Mouse (Mus musculus) hindbrain, embryonic 15.5 days (tissue): ENCODE measurements around the gene Sumo1. TPM values are rescaled to one million over a fixed set of nuclear protein-coding genes. Genes with fewer than 3 reads are reported as not detected.
"Not testable (repeated sequence)": the region's sequence is repeated elsewhere in the genome, so short reads cannot be mapped to it uniquely, and the experiment has no call there.

Experiments used
- ATAC-seq: fragments of 200-750 bp; cut with Nextera tagmentation; 2 replicates; pipeline ENCODE4 v1.8.0; 2017; ENCODE audit warnings: low read depth, moderate number of reproducible peaks, moderate TSS enrichment; ENCODE audit not compliant: low FRiP score
- H3K27ac ChIP-seq: fragments of 300-500 bp; sonication (generic); replicated peaks from 2 replicates; pipeline ENCODE4 v1.5.1; 2015; ENCODE audit warnings: mild to moderate bottlenecking, inconsistent platforms
- H3K27me3 ChIP-seq: fragments of 300-500 bp; sonication (generic); 2 replicates; pipeline ENCODE4 v1.6.1; 2015; ENCODE audit warnings: control low read depth, inconsistent platforms
- H3K36me3 ChIP-seq: fragments of 300-500 bp; sonication (generic); 2 replicates; pipeline ENCODE4 v1.6.1; 2015; ENCODE audit warnings: control low read depth, inconsistent platforms
- H3K4me1 ChIP-seq: fragments of 300-500 bp; sonication (generic); replicated peaks from 2 replicates; pipeline ENCODE4 v1.6.1; 2015; ENCODE audit warnings: control low read depth, inconsistent platforms
- H3K4me2 ChIP-seq: fragments of 300-500 bp; sonication (generic); 2 replicates; pipeline ENCODE4 v1.6.1; 2015; ENCODE audit warnings: moderate library complexity, mild to moderate bottlenecking, inconsistent platforms
- H3K4me3 ChIP-seq: fragments of 300-500 bp; sonication (generic); 2 replicates; pipeline ENCODE4 v1.5.1; 2015; ENCODE audit warnings: mild to moderate bottlenecking, inconsistent platforms
- H3K9ac ChIP-seq: fragments of 300-500 bp; sonication (generic); 2 replicates; pipeline ENCODE4 v1.6.1; 2015; ENCODE audit warnings: inconsistent platforms
- H3K9me3 ChIP-seq: fragments of 300-500 bp; sonication (generic); 2 replicates; pipeline ENCODE4 v1.6.1; 2016; ENCODE audit warnings: control low read depth, inconsistent platforms
- WGBS: fragments of 180-500 bp; shearing (Covaris S2); methylation state at CpG from one replicate; pipeline ENCODE4 v1.1.7; 2015; 5-methylcytosine and 5-hydroxymethylcytosine counted together
- polyA plus RNA-seq: library from polyadenylated mRNA; unstranded; fragments of >200 nt; fragmentation: Nextera tagmentation; extraction: Ambion mirVana; gene quantifications from 2 replicates; pipeline ENCODE4 v1.2.1, GENCODE M21; 2015

Sumo1 gene
- polyA plus RNA-seq, 1 experiment from 2014 or later: 312 TPM

DNA sequence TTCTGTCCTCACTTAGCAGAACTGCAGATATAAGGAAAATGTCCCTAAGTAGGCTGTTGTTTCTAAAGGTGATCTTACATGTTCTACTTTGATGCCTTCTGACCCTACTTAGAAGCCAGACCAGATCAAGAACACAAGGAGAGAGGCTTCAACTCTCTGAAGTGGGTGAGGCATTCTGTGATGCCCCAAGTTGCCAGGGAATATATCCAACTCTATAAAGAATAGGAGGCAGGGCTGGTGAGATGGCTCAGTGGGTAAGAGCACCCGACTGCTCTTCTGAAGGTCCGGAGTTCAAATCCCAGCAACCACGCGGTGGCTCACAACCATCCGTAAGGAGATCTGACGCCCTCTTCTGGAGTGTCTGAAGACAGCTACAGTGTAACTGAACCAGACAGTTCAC, 40.3 kb downstream of the Sumo1 start:
- not testable (repeated sequence) for H3K36me3 ChIP-seq, H3K4me3 ChIP-seq, H3K27me3 ChIP-seq, H3K9me3 ChIP-seq, H3K27ac ChIP-seq, H3K4me2 ChIP-seq, ATAC-seq, H3K9ac ChIP-seq, H3K4me1 ChIP-seq
- WGBS: 96% methylated on average over 6 of the region's 6 CpGs

DNA sequence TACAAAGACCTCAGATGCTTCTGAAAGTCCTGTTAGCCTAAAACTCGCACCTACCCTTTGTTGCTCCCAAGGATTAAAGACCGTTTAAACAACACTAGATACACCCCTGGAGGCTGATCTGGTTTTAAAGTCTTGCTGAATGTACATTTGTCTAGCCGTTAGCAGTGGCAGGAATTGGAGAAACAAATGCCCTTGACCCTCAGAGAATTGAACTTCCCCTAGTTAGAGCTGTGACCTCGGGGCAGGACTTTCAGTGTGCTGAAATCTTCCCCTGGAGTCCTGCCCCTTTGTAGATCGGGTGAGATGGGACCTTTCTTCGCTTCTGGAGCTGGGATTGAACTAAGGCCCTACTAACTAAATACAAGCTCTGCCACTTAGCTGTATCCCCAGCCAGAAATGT, 41.4 kb downstream of the Sumo1 start:
- Histone ChIP-seq H3K4me3 (no peak overlapping the region), H3K4me2 (no peak overlapping the region), H3K36me3 (no peaks in the 10 kb centered on the region), H3K4me1 (no peaks in the 10 kb centered on the region), H3K27ac (no peak overlapping the region), H3K27me3 (no peaks in the 10 kb centered on the region), H3K9me3 (no peaks in the 10 kb centered on the region), H3K9ac (no peak overlapping the region)
- 67% methylated on average over 6 of the region's 6 CpGs for WGBS
- no peak for ATAC-seq

DNA sequence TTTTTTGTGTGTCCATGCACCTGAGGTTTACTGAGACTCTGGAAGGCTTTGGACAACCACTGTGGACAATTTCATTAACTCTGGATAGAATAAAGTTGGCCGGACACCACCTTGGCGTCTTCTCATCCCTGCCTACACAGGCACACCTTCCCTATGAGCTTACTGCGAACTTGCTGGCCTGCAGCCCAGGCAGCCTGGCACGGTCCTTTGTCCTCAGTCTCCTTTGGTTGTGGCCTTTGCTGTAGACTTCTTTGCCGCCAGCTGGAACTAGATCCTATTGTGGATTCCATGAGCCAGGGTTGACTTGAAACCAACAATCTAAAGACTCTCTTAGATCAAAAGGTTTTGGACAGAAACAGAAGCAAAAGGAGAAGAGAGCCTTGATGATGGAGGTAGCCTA, 45.2 kb downstream of the Sumo1 start:
- H3K9me3 ChIP-seq: no peaks in the 10 kb centered on the region
- H3K27me3 ChIP-seq: no peaks in the 10 kb centered on the region
- no peak overlapping the region for H3K4me2 ChIP-seq
- H3K9ac ChIP-seq: no peak overlapping the region
- 68% methylated on average over 5 of the region's 5 CpGs for WGBS
- ATAC-seq: no peak
- H3K27ac ChIP-seq: no peak overlapping the region
- H3K4me1 ChIP-seq: no peaks in the 10 kb centered on the region
- no peaks in the 10 kb centered on the region for H3K36me3 ChIP-seq
- H3K4me3 ChIP-seq: no peak overlapping the region

DNA sequence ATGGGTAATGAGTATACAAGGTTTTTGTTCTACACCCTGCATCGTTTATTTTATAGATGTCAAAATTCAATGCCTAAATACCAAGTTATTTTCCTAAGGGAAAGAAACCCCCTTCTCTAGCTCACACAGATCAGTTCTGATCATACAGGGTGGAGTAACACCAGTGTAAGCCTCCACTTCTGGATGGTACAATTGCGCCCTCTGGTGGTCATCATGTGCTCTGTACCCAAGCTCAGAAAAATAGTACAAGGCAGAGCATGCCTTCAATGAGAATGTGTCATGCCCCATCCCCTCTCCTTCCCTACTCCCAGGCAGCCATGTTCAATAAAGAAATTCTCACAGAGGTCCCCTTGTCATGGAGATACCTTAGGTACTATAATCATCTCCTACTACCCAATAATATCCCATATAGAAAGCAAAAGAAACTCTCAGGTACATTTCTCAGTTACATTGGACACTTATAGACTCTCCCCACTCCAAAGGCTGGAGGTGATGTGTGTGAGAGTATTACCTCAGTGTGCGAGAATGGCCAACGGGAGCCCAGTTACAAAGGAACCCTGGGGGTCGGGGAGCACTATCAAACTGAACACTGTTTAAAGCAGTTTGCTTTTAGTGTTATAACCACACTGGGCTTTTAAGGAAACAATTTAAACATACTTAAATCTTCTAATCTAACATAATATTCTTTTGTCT, 47.2 kb downstream of the Sumo1 start:
- Histone ChIP-seq H3K27ac (no peak overlapping the region), H3K9me3 (no peaks in the 10 kb centered on the region), H3K4me2 (no peak overlapping the region), H3K9ac (no peak overlapping the region), H3K4me1 (no peaks in the 10 kb centered on the region), H3K36me3 (no peaks in the 10 kb centered on the region), H3K27me3 (no peaks in the 10 kb centered on the region), H3K4me3 (no peak overlapping the region)
- ATAC-seq: peak; percentile 94
- 26% methylated on average over 5 of the region's 5 CpGs for WGBS

GRCm38 (mm10) chr1:59619201-59619600, 51.4 kb downstream of the Sumo1 start:
- 95% methylated on average over 10 of the region's 10 CpGs for WGBS
- Histone ChIP-seq H3K4me1 (no peaks in the 10 kb centered on the region), H3K9ac (no peak overlapping the region), H3K4me3 (no peak overlapping the region), H3K27ac (no peak overlapping the region), H3K9me3 (no peaks in the 10 kb centered on the region), H3K4me2 (no peak overlapping the region), H3K27me3 (no peaks in the 10 kb centered on the region), H3K36me3 (no peaks in the 10 kb centered on the region)
- no peak for ATAC-seq

DNA sequence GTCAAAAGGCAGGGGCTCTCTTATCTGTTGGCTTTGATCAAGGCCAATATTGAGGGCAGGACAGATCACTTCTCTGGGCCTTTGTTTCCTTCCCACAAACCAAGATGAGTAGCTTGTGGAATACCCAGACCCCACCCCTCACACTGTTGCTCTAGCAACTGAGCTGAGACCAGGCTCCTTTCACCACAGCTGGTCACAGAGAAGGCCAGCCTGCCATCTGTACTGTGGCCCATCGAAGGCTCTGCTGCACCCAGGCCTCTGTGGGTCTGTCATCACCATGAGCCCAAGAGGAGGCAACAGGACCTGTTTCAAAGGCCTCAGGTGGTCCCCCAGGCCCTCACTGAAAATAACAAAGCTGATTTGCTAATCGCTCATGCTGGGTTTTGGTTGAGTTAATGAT, 55.6 kb downstream of the Sumo1 start:
- Histone ChIP-seq H3K27me3 (no peaks in the 10 kb centered on the region), H3K9ac (no peak overlapping the region), H3K4me3 (no peak overlapping the region), H3K27ac (no peak overlapping the region), H3K4me2 (no peak overlapping the region), H3K4me1 (no peaks in the 10 kb centered on the region), H3K36me3 (no peaks in the 10 kb centered on the region), H3K9me3 (no peaks in the 10 kb centered on the region)
- no peak for ATAC-seq
- 82% methylated on average over 2 of the region's 2 CpGs for WGBS

GRCm38 (mm10) chr1:59613795-59614194, 56.8 kb downstream of the Sumo1 start:
- H3K27ac ChIP-seq: no peak overlapping the region
- no peaks in the 10 kb centered on the region for H3K36me3 ChIP-seq
- 44% methylated on average over 6 of the region's 6 CpGs for WGBS
- ATAC-seq: no peak
- no peaks in the 10 kb centered on the region for H3K27me3 ChIP-seq
- H3K4me3 ChIP-seq: no peak overlapping the region
- no peaks in the 10 kb centered on the region for H3K4me1 ChIP-seq
- no peak overlapping the region for H3K4me2 ChIP-seq
- H3K9ac ChIP-seq: no peak overlapping the region
- no peaks in the 10 kb centered on the region for H3K9me3 ChIP-seq

DNA sequence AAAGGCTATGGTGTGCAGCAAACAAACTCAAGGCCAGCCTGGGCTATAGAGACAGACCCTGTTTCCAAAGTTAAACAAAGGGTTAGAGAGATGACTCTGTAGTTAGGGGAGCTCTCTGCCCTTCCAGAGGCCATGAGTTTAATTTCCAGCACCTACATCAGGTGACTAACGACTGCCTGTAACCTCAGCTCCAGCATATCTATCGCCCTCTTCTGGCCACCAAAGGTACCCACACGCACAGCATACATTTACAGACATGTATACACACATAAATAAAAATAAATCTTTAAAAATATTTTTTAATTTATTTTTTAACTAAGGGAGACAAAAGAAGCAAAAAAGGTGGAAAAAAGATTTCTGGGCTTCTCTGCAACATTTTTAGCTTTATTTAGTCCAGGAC, 59.7 kb downstream of the Sumo1 start:
- no peaks in the 10 kb centered on the region for H3K27me3 ChIP-seq
- H3K36me3 ChIP-seq: no peaks in the 10 kb centered on the region
- no peak overlapping the region for H3K4me3 ChIP-seq
- no peak overlapping the region for H3K27ac ChIP-seq
- no peak overlapping the region for H3K4me2 ChIP-seq
- H3K9ac ChIP-seq: no peak overlapping the region
- WGBS: 89% methylated on average over 3 of the region's 3 CpGs
- no peak for ATAC-seq
- H3K9me3 ChIP-seq: no peaks in the 10 kb centered on the region
- no peaks in the 10 kb centered on the region for H3K4me1 ChIP-seq

DNA sequence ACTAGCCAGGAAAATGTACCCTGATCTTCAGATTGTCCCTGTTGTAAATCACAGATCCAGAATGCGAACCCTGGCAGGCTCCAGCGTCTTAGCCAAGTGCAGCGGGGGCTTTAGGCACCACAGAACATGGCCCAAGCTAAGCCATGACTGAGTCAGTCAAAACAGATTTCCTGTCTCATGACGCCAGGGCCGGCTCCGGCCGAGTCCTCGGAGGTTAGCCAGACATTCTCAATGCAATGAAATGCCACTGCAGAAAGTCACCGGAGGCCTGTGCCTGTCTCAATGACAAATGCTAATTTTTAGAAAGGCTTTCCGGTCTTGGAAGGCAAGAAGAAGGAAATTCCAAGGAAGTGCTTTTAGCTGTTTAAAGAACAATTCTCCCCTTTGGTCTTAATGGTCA, 60.7 kb downstream of the Sumo1 start:
- Histone ChIP-seq H3K27me3 (no peaks in the 10 kb centered on the region), H3K9ac (no peak overlapping the region), H3K9me3 (no peaks in the 10 kb centered on the region), H3K27ac (no peak overlapping the region), H3K4me1 (no peaks in the 10 kb centered on the region), H3K36me3 (no peaks in the 10 kb centered on the region), H3K4me3 (no peak overlapping the region), H3K4me2 (no peak overlapping the region)
- 82% methylated on average over 10 of the region's 10 CpGs for WGBS
- ATAC-seq: no peak

- Histone ChIP-seq H3K4me3 (no peak overlapping the region), H3K9me3 (no peaks in the 10 kb centered on the region), H3K4me1 (no peaks in the 10 kb centered on the region), H3K27ac (no peak overlapping the region), H3K27me3 (no peaks in the 10 kb centered on the region), H3K9ac (no peak overlapping the region), H3K4me2 (no peak overlapping the region), H3K36me3 (no peaks in the 10 kb centered on the region)
- no peak for ATAC-seq
- 83% methylated on average over 4 of the region's 4 CpGs for WGBS
Measured at GRCm38 (mm10) chr1:59609458-59609857, 61.2 kb downstream of the Sumo1 start.

DNA sequence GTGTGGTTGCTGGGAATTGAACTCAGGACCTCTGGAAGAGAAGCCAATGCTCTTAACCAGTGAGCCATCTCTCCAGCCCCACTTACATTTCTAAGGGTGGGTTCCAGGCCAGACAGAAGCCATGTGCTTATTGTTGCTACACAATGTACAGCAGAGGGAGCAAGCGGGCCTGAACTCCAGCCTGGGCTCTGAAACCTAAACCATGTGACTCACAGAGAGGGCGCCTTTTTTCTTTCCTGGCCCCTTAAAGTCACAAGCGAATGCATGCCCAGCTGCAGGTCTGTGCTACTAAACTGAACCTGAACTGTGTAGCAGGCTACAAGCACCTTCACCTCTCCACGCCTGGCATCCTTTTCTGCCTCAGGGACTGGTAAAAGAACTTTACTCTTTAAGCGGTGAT, 61.7 kb downstream of the Sumo1 start:
- no peak for ATAC-seq
- H3K27me3 ChIP-seq: no peaks in the 10 kb centered on the region
- H3K36me3 ChIP-seq: no peaks in the 10 kb centered on the region
- WGBS: 70% methylated on average over 5 of the region's 5 CpGs
- H3K9ac ChIP-seq: no peak overlapping the region
- H3K4me2 ChIP-seq: no peak overlapping the region
- no peak overlapping the region for H3K4me3 ChIP-seq
- H3K27ac ChIP-seq: no peak overlapping the region
- no peaks in the 10 kb centered on the region for H3K9me3 ChIP-seq
- H3K4me1 ChIP-seq: no peaks in the 10 kb centered on the region

GRCm38 (mm10) chr1:59608125-59608762, 62.4 kb downstream of the Sumo1 start:
- Histone ChIP-seq H3K9ac (no peak overlapping the region), H3K4me2 (no peak overlapping the region)
- no peak for ATAC-seq

GRCm38 (mm10) chr1:59607071-59607470, 63.6 kb downstream of the Sumo1 start:
- 40% methylated on average over 7 of the region's 7 CpGs for WGBS
- no peak for ATAC-seq

More at GRCm38 (mm10) chr1:59608125-59608762, 62.4 kb downstream of the Sumo1 start:
- no peaks in the 10 kb centered on the region for H3K4me1 ChIP-seq
- no peak overlapping the region for H3K4me3 ChIP-seq
- 91% methylated on average over 7 of the region's 7 CpGs for WGBS
- H3K9me3 ChIP-seq: no peaks in the 10 kb centered on the region
- H3K27me3 ChIP-seq: no peaks in the 10 kb centered on the region
- no peaks in the 10 kb centered on the region for H3K36me3 ChIP-seq
- no peak overlapping the region for H3K27ac ChIP-seq

More at GRCm38 (mm10) chr1:59607071-59607470, 63.6 kb downstream of the Sumo1 start:
- Histone ChIP-seq H3K4me3 (no peak overlapping the region), H3K27ac (no peak overlapping the region), H3K9ac (no peak overlapping the region), H3K4me1 (no peaks in the 10 kb centered on the region), H3K9me3 (no peaks in the 10 kb centered on the region), H3K4me2 (no peak overlapping the region), H3K36me3 (no peaks in the 10 kb centered on the region), H3K27me3 (no peaks in the 10 kb centered on the region)
